Mouse (Mus musculus) lung, adult 10 weeks (tissue): Measurements from ENCODE around the gene Olfr616. TPM values are rescaled to one million over a fixed set of nuclear protein-coding genes. Genes with fewer than 3 reads are reported as not detected.

ENCODE experiments used
- polyA plus RNA-seq: library from polyadenylated mRNA; stranded (reverse); fragments of 350-450 nt; fragmentation: Illumina TruSeq; extraction: RNeasy Lipid Tissue Mini Kit (QIAGEN cat#74804); gene quantifications from one replicate; pipeline ENCODE4 v1.2.3, GENCODE M21; 2014; ENCODE audit warnings: low read depth, low replicate concordance; ENCODE audit not compliant: insufficient read depth

Olfr616 gene
- polyA plus RNA-seq, result not detected

GRCm38 (mm10) chr7:103569043-103569442, at the start of gene Olfr616:
Olfr616 (minus strand) TSS chr7:103569143.

GRCm38 (mm10) chr7:103612434-103612833, 43.5 kb upstream of the Olfr616 start, which contains the start of gene Olfr620:
Olfr620 (minus strand) TSS chr7:103612534.

GRCm38 (mm10) chr7:103600275-103600674, 31.3 kb upstream of the Olfr616 start, which contains the start of gene Olfr619:
Olfr619 (plus strand) TSS chr7:103600575.

GRCm38 (mm10) chr7:103589803-103590202, 20.9 kb upstream of the Olfr616 start, which contains the start of gene Olfr618:
Olfr618 (plus strand) TSS chr7:103590103.

GRCm38 (mm10) chr7:103572761-103573160, 3.8 kb upstream of the Olfr616 start, which contains the start of gene Olfr617:
Olfr617 (plus strand) TSS chr7:103573061.

GRCm38 (mm10) chr7:103555779-103556178, 13.2 kb downstream of the Olfr616 start, which contains the start of gene Olfr615:
Olfr615 (plus strand) TSS chr7:103556079.

GRCm38 (mm10) chr7:103547774-103548173, 21.2 kb downstream of the Olfr616 start, which contains the start of gene Olfr613:
Olfr613 (plus strand) TSS chr7:103548074.

GRCm38 (mm10) chr7:103542617-103543016, 26.3 kb downstream of the Olfr616 start, which contains the start of gene Olfr612:
Olfr612 (minus strand) TSS chr7:103542717.

GRCm38 (mm10) chr7:103520746-103521145, 48.2 kb downstream of the Olfr616 start, which contains the start of gene Olfr611:
Olfr611 (minus strand) TSS chr7:103520846.

Other genes with a start within 250 kb of the Olfr616 start
- not detected for gene Olfr598, start 245.6 kb downstream of the Olfr616 start, polyA plus RNA-seq
- gene Olfr599, start 233.2 kb downstream of the Olfr616 start, polyA plus RNA-seq, result not detected
- not detected for gene Olfr600, start 219.5 kb downstream of the Olfr616 start, polyA plus RNA-seq
- gene Olfr601, start 206.5 kb downstream of the Olfr616 start, polyA plus RNA-seq, result not detected
- not detected for gene Olfr603, start 183.0 kb downstream of the Olfr616 start, polyA plus RNA-seq
- gene Usp17lc, start 154.1 kb downstream of the Olfr616 start, polyA plus RNA-seq, result not detected
- not detected for gene Olfr605, start 123.7 kb downstream of the Olfr616 start, polyA plus RNA-seq
- not detected for gene Olfr606, start 120.1 kb downstream of the Olfr616 start, polyA plus RNA-seq
- not detected for gene Olfr607, start 105.0 kb downstream of the Olfr616 start, polyA plus RNA-seq
- gene Olfr608, start 99.3 kb downstream of the Olfr616 start, polyA plus RNA-seq, result not detected
- gene Olfr609, start 71.1 kb downstream of the Olfr616 start, polyA plus RNA-seq, result not detected
- not detected for gene Olfr610, start 57.0 kb downstream of the Olfr616 start, polyA plus RNA-seq
- gene Olfr611, start 48.3 kb downstream of the Olfr616 start, polyA plus RNA-seq, result not detected
- gene Olfr612, start 26.4 kb downstream of the Olfr616 start, polyA plus RNA-seq, result not detected
- gene Olfr613, start 21.1 kb downstream of the Olfr616 start, polyA plus RNA-seq, result not detected
- gene Olfr615, start 13.1 kb downstream of the Olfr616 start, polyA plus RNA-seq, result not detected
- gene Olfr617, start 3.9 kb upstream of the Olfr616 start, polyA plus RNA-seq, result not detected
- gene Olfr618, start 21.0 kb upstream of the Olfr616 start, polyA plus RNA-seq, result not detected
- gene Olfr619, start 31.4 kb upstream of the Olfr616 start, polyA plus RNA-seq, result not detected
- gene Olfr620, start 43.4 kb upstream of the Olfr616 start, polyA plus RNA-seq, result not detected
- gene Olfr622, start 73.6 kb upstream of the Olfr616 start, polyA plus RNA-seq, result not detected
- gene Olfr623, start 94.6 kb upstream of the Olfr616 start, polyA plus RNA-seq, result not detected
- 0.04 TPM for gene Olfr624, start 102.0 kb upstream of the Olfr616 start, polyA plus RNA-seq
- gene Olfr625-ps1, start 113.6 kb upstream of the Olfr616 start, polyA plus RNA-seq, result not detected
- gene Olfr243, start 145.5 kb upstream of the Olfr616 start, polyA plus RNA-seq, result not detected
- not detected for gene Olfr628, start 161.2 kb upstream of the Olfr616 start, polyA plus RNA-seq
- not detected for gene Olfr629, start 175.8 kb upstream of the Olfr616 start, polyA plus RNA-seq
- gene Olfr630, start 188.2 kb upstream of the Olfr616 start, polyA plus RNA-seq, result not detected
- not detected for gene Olfr69, start 202.5 kb upstream of the Olfr616 start, polyA plus RNA-seq
- not detected for gene Olfr68, start 210.6 kb upstream of the Olfr616 start, polyA plus RNA-seq
- gene Olfr67, start 222.7 kb upstream of the Olfr616 start, polyA plus RNA-seq, result not detected
- 3,244 TPM for gene Hbb-bt, start 244.9 kb upstream of the Olfr616 start, polyA plus RNA-seq